Mouse (Mus musculus) spleen, postnatal 0 days (tissue): ENCODE measurements around the gene Anxa2. TPM values are rescaled to one million over a fixed set of nuclear protein-coding genes. Genes with fewer than 3 reads are reported as not detected.

Source experiments
- polyA plus RNA-seq: library from polyadenylated mRNA; unstranded; fragments of >200 nt; fragmentation: Nextera tagmentation; extraction: Ambion mirVana; gene quantifications from 2 replicates; pipeline ENCODE4 v1.2.1, GENCODE M21; 2015

The Anxa2 gene
- polyA plus RNA-seq: 250 and 319 TPM in 2 replicates

GRCm38 (mm10) chr9:69453066-69453900 lies at the start of gene Anxa2:
Anxa2 (plus strand) TSS chr9:69453620.

Other genes starting within 250 kb of the Anxa2 start
- gene Ice2, start 55.7 kb upstream of the Anxa2 start, polyA plus RNA-seq: 6.8 and 9.1 TPM in 2 replicates